Mouse (Mus musculus): ENCODE data around the gene Trpc4ap.

DNA sequence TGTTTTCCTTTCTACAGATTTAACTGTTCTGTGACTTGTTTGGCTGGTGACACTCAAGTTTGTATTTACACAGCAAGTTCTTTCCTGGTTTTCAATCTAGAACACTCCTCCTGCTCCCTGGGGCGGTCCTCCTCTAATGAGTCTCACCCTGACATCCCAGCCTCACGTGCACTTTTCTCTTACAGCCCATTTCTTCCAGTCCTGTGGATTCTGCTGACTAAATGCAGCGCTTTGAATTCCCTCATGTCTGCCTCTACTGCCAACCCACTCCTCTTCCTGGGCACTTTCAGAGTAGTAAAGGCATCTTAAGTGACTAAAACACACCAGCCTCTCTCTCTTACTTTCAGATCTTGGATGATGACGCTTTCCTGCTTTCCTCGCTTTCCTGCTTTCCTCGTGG is 100.5 kb downstream of the Trpc4ap start:
- TF ChIP-seq CTCF (IDR thresholded peaks at IDR 0.05; ENCODE audit: low read depth), result no peak
- no peak for TF ChIP-seq EP300 (IDR thresholded peaks at IDR 0.05; ENCODE audit: low read depth)

Data from liver, embryonic 14.5 days (tissue).